Mouse (Mus musculus): Measurements from ENCODE around the gene Cfap221.

GRCm38 (mm10) chr1:119912953-119913814, 83.8 kb downstream of the Cfap221 start, which contains the start of gene Tmem177:
- TF ChIP-seq CTCF (IDR thresholded peaks at IDR 0.05; ENCODE audit: low read depth) (no peak), EP300 (IDR thresholded peaks at IDR 0.05; ENCODE audit: low read depth) (no peak)
